Comparison of ENCODE assay signal across 10 mouse cellular contexts in genomic region chr1:181728707-181729106, GRCm38 (mm10).
DNase-seq lines count a peak whose midpoint lies in the region; ATAC-seq and TF ChIP-seq lines count a peak whose summit lies in the region.
"Had no signal": no experiment of that assay in that cellular context is flagged by ENCODE, and none has a peak within 500 bp of the region (broad histone marks: within the 10 kb centered on the region; RNA-seq: fewer than 3 reads in every experiment).

No protein-coding gene starts in this region.

- peak; percentile 38 for TF ChIP-seq CTCF in C2C12 (IDR thresholded peaks at IDR 0.05; ENCODE audit: control insufficient read depth, insufficient read depth, insufficient read length)

- H3K9ac ChIP-seq in kidney, embryonic 16.5 days (replicated peaks; ENCODE audit: low read length): no peak overlapping the region
- H3K9ac ChIP-seq: embryonic facial prominence, embryonic 13.5 days; neural tube, embryonic 13.5 days had no signal

- WGBS in kidney, embryonic 16.5 days: 54% methylated on average over 5 of the region's 5 CpGs

- H3K36me3 ChIP-seq in kidney, embryonic 16.5 days (ENCODE audit: insufficient read depth, low read length): no peaks in the 10 kb centered on the region
- no peaks in the 10 kb centered on the region for H3K36me3 ChIP-seq in C2C12 (ENCODE audit: control insufficient read depth, insufficient read depth)
- H3K36me3 ChIP-seq: embryonic facial prominence, embryonic 13.5 days; neural tube, embryonic 13.5 days had no signal

- no peak overlapping the region for H3K4me2 ChIP-seq in kidney, embryonic 16.5 days (replicated peaks; ENCODE audit: low read depth, low read length)
- H3K4me2 ChIP-seq: embryonic facial prominence, embryonic 13.5 days; neural tube, embryonic 13.5 days had no signal

- H3K9me3 ChIP-seq in kidney, embryonic 16.5 days (ENCODE audit: low read length): no peaks in the 10 kb centered on the region
- H3K9me3 ChIP-seq: embryonic facial prominence, embryonic 13.5 days; neural tube, embryonic 13.5 days had no signal

- no peaks in the 10 kb centered on the region for H3K27me3 ChIP-seq in kidney, embryonic 16.5 days (ENCODE audit: insufficient read depth, low read length)
- no peaks in the 10 kb centered on the region for H3K27me3 ChIP-seq in C2C12 (ENCODE audit: control insufficient read depth, insufficient read depth, insufficient read length)
- H3K27me3 ChIP-seq: embryonic facial prominence, embryonic 13.5 days; neural tube, embryonic 13.5 days had no signal

- no peak overlapping the region for H3K27ac ChIP-seq in kidney, embryonic 16.5 days (ENCODE audit: low read length)
- H3K27ac ChIP-seq: embryonic facial prominence, embryonic 13.5 days; neural tube, embryonic 13.5 days had no signal

- H3K79me3 ChIP-seq in C2C12 (ENCODE audit: low read depth): no peaks in the 10 kb centered on the region

- no peak for ATAC-seq in kidney, embryonic 16.5 days (ENCODE audit: low FRiP score, low TSS enrichment)

- peak; percentile 13 for DNase-seq in kidney, adult 18-20 months
- peak; percentile 68 for DNase-seq in NIH3T3 (ENCODE audit: low read depth)
- DNase-seq in gastrocnemius, adult 8-10 months (ENCODE audit: low spot score in 2 of 2): peak; percentile 29 to 46
- peak; percentile 12 to 46 for DNase-seq in lung, adult 18-20 months
- peak; percentile 76 for DNase-seq in thymus, postnatal 4 days
- DNase-seq in cerebellum, adult 8-10 months: no peak

- no peak overlapping the region for H3K4me3 ChIP-seq in kidney, embryonic 16.5 days (ENCODE audit: low read length)
- no peak overlapping the region for H3K4me3 ChIP-seq in C2C12 (ENCODE audit: insufficient read depth, poor library complexity, severe bottlenecking)
- H3K4me3 ChIP-seq: embryonic facial prominence, embryonic 13.5 days; neural tube, embryonic 13.5 days had no signal

- no peaks in the 10 kb centered on the region for H3K79me2 ChIP-seq in C2C12 (ENCODE audit: control insufficient read depth, insufficient read depth)

- H3ac ChIP-seq in C2C12 (ENCODE audit: control insufficient read depth, insufficient read length, low read depth): no peak overlapping the region

- H3K4me1 ChIP-seq in kidney, embryonic 16.5 days (ENCODE audit: insufficient read depth, low read length): no peaks in the 10 kb centered on the region
- H3K4me1 ChIP-seq: embryonic facial prominence, embryonic 13.5 days; neural tube, embryonic 13.5 days had no signal

TF ChIP-seq in C2C12, 6 proteins besides CTCF, POLR2A, EP300 and RAD21:
- TF ChIP-seq USF1 (IDR thresholded peaks at IDR 0.05; ENCODE audit: low read depth): peak; percentile 12
- TF ChIP-seq FOSL1 (IDR thresholded peaks at IDR 0.05; ENCODE audit: insufficient read depth, low read length, poor library complexity, severe bottlenecking): no peak
